In the genomic region with DNA sequence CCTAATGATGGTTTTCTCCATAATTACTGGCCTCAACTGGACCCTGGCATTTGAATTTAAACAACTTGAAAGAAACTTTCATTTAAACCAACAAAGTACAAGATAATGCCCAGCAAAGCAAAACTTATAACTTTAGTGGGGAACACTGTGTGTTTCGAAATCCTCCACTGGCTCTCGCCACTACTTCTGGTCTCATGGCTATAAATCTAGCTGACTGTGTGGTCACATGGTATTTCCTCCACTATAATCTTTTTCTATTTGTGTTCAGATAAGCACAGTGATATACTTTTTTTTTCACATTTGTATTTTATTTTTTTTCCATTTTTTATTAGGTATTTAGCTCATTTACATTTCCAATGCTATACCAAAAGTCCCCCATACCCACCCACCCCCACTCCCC, we compare ENCODE assay signal across 19 mouse cellular contexts.
A peak's percentile ranks its signal among the peaks of the same experiment; 100 is the strongest.
DNase-seq lines count a peak whose midpoint lies in the region; ATAC-seq and TF ChIP-seq lines count a peak whose summit lies in the region.
"Had no signal": no experiment of that assay in that cellular context is flagged by ENCODE, and none has a peak within 500 bp of the region (broad histone marks: within the 10 kb centered on the region; RNA-seq: fewer than 3 reads in every experiment).

No protein-coding gene starts in this region.

- H3K27ac ChIP-seq in kidney, adult 2 months (ENCODE audit: insufficient read depth, low read depth, low read length) = no peak overlapping the region
- H3K27ac ChIP-seq in kidney, embryonic 14.5 days (ENCODE audit: low read depth, low read length) = no peak overlapping the region
- H3K27ac ChIP-seq: embryonic facial prominence, embryonic 15.5 days; forebrain, embryonic 15.5 days; heart, embryonic 13.5 days; hindbrain, embryonic 12.5 days had no signal

- no peak overlapping the region for H3K9ac ChIP-seq in kidney, embryonic 14.5 days (ENCODE audit: low read depth, low read length)
- H3K9ac ChIP-seq: embryonic facial prominence, embryonic 15.5 days; forebrain, embryonic 15.5 days; heart, embryonic 13.5 days; hindbrain, embryonic 12.5 days had no signal

- no peak for ATAC-seq in kidney, embryonic 14.5 days (ENCODE audit: low FRiP score, low TSS enrichment)
- ATAC-seq: forebrain, embryonic 15.5 days; hindbrain, embryonic 16.5 days had no signal

- H3K4me1 ChIP-seq in kidney, adult 2 months (ENCODE audit: control insufficient read depth, insufficient read depth, low read length) = no peaks in the 10 kb centered on the region
- peaks cover 4% of the 10 kb centered on the region; the same call in 1 of the 2 replicates for H3K4me1 ChIP-seq in kidney, embryonic 14.5 days (ENCODE audit: control insufficient read depth, insufficient read depth, low read length)
- H3K4me1 ChIP-seq: forebrain, embryonic 15.5 days; hindbrain, embryonic 12.5 days had no signal

- no peak overlapping the region for H3K4me2 ChIP-seq in kidney, embryonic 14.5 days (replicated peaks; ENCODE audit: low read depth, low read length)
- H3K4me2 ChIP-seq: embryonic facial prominence, embryonic 15.5 days; forebrain, embryonic 15.5 days; heart, embryonic 13.5 days; hindbrain, embryonic 12.5 days had no signal

- WGBS in kidney, adult 2 months = 70% methylated on average over 2 of the region's 2 CpGs
- 46% methylated on average over 2 of the region's 2 CpGs for WGBS in kidney, embryonic 14.5 days

- H3K9me3 ChIP-seq in kidney, embryonic 14.5 days (ENCODE audit: control insufficient read depth, low read length) = no peaks in the 10 kb centered on the region
- H3K9me3 ChIP-seq: embryonic facial prominence, embryonic 15.5 days; forebrain, embryonic 15.5 days; heart, embryonic 13.5 days; hindbrain, embryonic 12.5 days had no signal

- no peaks in the 10 kb centered on the region for H3K36me3 ChIP-seq in kidney, adult 2 months (ENCODE audit: control insufficient read depth, insufficient read depth, low read length)
- no peaks in the 10 kb centered on the region for H3K36me3 ChIP-seq in kidney, embryonic 14.5 days (ENCODE audit: control insufficient read depth, insufficient read depth, low read length)
- H3K36me3 ChIP-seq: embryonic facial prominence, embryonic 15.5 days; forebrain, embryonic 15.5 days; heart, embryonic 13.5 days; hindbrain, embryonic 12.5 days had no signal

- DNase-seq in kidney, adult 2 months = peak; percentile 31
- peak; percentile 21 for DNase-seq in kidney, postnatal 14 days
- DNase-seq in kidney, adult 8-10 months = no peak
- DNase-seq in adipocyte (ENCODE audit: low spot score) = peak; percentile 30
- no peak for DNase-seq in left cerebral cortex, adult 9 months (ENCODE audit: low spot score in 2 of 2)
- no peak for DNase-seq in c-Kit-positive CD71-positive TER-119-positive erythroid progenitor cells, embryonic 14.5 days (ENCODE audit: low spot score)
- DNase-seq: adrenal gland, postnatal 25 days; cerebellum, adult 8-10 months; cerebellum, postnatal 14 days; embryo, embryonic 11 days; gastrocnemius, postnatal 36 days; heart, adult 11 months; heart, postnatal 36 days had no signal

- H3K4me3 ChIP-seq in kidney, adult 2 months (ENCODE audit: insufficient read depth, low read depth, low read length) = no peak overlapping the region
- no peak overlapping the region for H3K4me3 ChIP-seq in kidney, embryonic 14.5 days (ENCODE audit: low read length)
- H3K4me3 ChIP-seq: embryonic facial prominence, embryonic 15.5 days; forebrain, embryonic 15.5 days; heart, embryonic 13.5 days; hindbrain, embryonic 12.5 days had no signal

- TF ChIP-seq POLR2A in kidney, adult 2 months (IDR thresholded peaks at IDR 0.05; ENCODE audit: low read depth, low read length) = no peak

- H3K27me3 ChIP-seq in kidney, adult 2 months (replicated peaks; ENCODE audit: control insufficient read depth, insufficient read depth, low read length) = no peaks in the 10 kb centered on the region
- H3K27me3 ChIP-seq in kidney, embryonic 14.5 days (ENCODE audit: control insufficient read depth, insufficient read depth, low read length) = no peaks in the 10 kb centered on the region
- H3K27me3 ChIP-seq: embryonic facial prominence, embryonic 15.5 days; forebrain, embryonic 15.5 days; heart, embryonic 13.5 days; hindbrain, embryonic 12.5 days had no signal

- TF ChIP-seq CTCF in kidney, adult 2 months (conservative IDR thresholded peaks at IDR 0.05; ENCODE audit: insufficient read depth, insufficient read length, low read depth, low read length) = no peak

Comparison
In these comparisons a context has a peak if more than half of its experiments do, and no peak if none do; other contexts are left out.
1. DNase-seq: peak in kidney, adult 2 months (single experiment), kidney, postnatal 14 days (single experiment) and adipocyte (single experiment); none in kidney, adult 8-10 months (0 of 2), left cerebral cortex, adult 9 months (0 of 2) and c-Kit-positive CD71-positive TER-119-positive erythroid progenitor cells, embryonic 14.5 days (single experiment).